Mouse (Mus musculus): Measurements from ENCODE around the gene Fam241b.

DNA sequence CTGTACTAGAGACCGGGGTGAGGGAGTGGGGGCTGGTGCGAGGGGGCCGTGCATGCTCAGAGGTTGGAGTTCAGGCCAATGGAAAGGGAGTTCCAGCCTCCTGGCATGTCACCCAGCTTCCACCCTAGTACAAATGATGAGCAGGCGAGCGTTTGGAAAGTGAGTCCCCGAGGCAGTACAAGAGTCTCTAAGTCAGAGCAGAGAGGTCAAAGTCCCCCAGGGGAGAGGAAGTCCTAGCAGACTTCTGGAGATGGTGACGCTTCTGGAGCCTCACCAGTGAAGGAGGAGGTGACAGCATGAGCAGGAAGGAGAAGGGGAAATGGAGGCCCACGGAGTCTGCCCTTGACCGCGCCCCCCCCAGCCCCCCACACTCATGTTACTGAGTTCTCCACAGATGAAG, 18.7 kb upstream of the Fam241b start:
- TF ChIP-seq POLR2AphosphoS5 (IDR thresholded peaks at IDR 0.05; ENCODE audit: insufficient replicate concordance, low read depth, low read length) = no peak
- no peak for TF ChIP-seq CTCF (IDR thresholded peaks at IDR 0.05; ENCODE audit: low read depth, low read length)
- TF ChIP-seq GATA1 (IDR thresholded peaks at IDR 0.05; ENCODE audit: borderline replicate concordance, low read length) = no peak

Measured in G1E (cell line).